Mouse (Mus musculus) lung, adult 2 months (tissue): ENCODE results near the gene S100a3.

Experiments used
- CTCF ChIP-seq: fragments of 200-500 bp; IDR thresholded peaks from 2 replicates; pipeline ENCODE4 v1.5.1; 2011; ENCODE audit warnings: mild to moderate bottlenecking, low read length, control low read depth; ENCODE audit not compliant: insufficient read depth
- POLR2A ChIP-seq: fragments of 200-500 bp; IDR thresholded peaks from 2 replicates; pipeline ENCODE4 v1.6.1; 2011; ENCODE audit warnings: low read depth, mild to moderate bottlenecking, control low read depth, low read length, borderline replicate concordance; ENCODE audit errors: extremely low read depth

GRCm38 (mm10) chr3:90631984-90632383, 71.6 kb downstream of the S100a3 start:
- TF ChIP-seq CTCF (no peak), POLR2A (no peak)
